Mouse (Mus musculus) layer of hippocampus, adult 18-20 months (tissue): Measurements from ENCODE around the gene Apoa1. TPM values are rescaled to one million over a fixed set of nuclear protein-coding genes. Genes with fewer than 3 reads are reported as not detected.
A peak's percentile ranks its signal among the peaks of the same experiment; 100 is the strongest.

Source experiments
- DNase-seq, 2 experiments: peaks; one replicate each; pipeline ENCODE4 v3.0.0; 2022; ENCODE audit warnings: low spot score in 2 of 2
- total RNA-seq, 2 experiments: library from RNA; stranded (reverse); gene quantifications; 2 replicates each; pipeline ENCODE4 v1.2.3; 2021

Apoa1 gene
- total RNA-seq, 2 experiments from 2014 or later = 0.32 to 1.1 TPM

GRCm38 (mm10) chr9:46256658-46257385 is 28.4 kb downstream of the Apoa1 start:
- DNase-seq = no peak

GRCm38 (mm10) chr9:46257546-46257945 is 29.2 kb downstream of the Apoa1 start:
- DNase-seq = no peak

- DNase-seq = no peak
Observed at GRCm38 (mm10) chr9:46259111-46259510, 30.7 kb downstream of the Apoa1 start.

GRCm38 (mm10) chr9:46261131-46261530 is 32.8 kb downstream of the Apoa1 start:
- DNase-seq = no peak

DNA sequence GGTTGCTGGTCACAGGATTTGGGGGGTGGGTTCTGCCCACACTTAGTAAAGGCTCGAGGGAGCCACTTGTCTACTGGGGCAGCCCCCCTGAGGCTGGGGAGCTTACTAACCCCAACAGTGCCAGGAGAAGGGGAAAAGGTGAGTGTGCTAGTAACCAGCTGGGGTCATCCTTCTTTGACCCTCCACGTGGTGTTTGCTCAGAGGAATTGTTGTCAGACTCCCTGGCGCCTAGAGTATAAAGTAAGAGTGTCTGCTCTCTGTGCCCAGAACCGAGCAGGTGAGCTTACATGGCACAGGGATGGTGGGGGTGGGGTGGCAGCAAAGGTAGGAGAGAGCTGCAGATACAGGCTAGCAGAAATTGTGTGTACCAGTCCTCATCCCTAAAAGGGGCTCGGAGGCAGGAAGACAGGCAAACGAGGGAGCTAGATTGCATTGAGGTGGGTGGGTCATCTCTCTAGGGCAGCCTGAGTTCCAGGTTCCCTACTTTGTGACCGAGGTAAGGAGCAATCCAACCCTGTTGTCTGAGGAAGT is 40.0 kb downstream of the Apoa1 start, which contains the start of gene Apoa5:
Apoa5 (plus strand) TSS at position 291 of the 531 bp plus-strand sequence.
- DNase-seq = no peak

DNA sequence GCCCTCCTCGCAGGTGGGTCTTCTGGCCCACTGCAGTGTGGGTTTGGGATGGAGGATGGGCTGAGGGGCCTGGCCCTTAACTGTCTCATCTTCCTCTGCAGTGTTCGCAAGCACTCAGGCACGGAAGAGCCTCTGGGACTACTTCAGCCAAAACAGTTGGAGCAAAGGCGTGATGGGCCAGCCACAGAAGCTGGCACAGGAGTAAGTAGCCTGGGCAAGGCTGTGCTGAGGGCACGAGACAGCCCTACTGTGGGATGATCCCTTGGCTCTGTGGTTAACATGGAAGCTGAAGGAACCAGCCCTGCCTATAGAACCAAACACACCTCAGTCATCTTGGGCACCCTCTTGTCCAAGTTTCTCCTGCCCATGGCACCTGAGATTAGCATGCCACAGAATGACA is 40.7 kb downstream of the Apoa1 start:
- no peak for DNase-seq

GRCm38 (mm10) chr9:46270782-46271181 is 42.4 kb downstream of the Apoa1 start:
- DNase-seq = no peak

- no peak for DNase-seq
Observed at GRCm38 (mm10) chr9:46272070-46272469, 43.7 kb downstream of the Apoa1 start.

DNA sequence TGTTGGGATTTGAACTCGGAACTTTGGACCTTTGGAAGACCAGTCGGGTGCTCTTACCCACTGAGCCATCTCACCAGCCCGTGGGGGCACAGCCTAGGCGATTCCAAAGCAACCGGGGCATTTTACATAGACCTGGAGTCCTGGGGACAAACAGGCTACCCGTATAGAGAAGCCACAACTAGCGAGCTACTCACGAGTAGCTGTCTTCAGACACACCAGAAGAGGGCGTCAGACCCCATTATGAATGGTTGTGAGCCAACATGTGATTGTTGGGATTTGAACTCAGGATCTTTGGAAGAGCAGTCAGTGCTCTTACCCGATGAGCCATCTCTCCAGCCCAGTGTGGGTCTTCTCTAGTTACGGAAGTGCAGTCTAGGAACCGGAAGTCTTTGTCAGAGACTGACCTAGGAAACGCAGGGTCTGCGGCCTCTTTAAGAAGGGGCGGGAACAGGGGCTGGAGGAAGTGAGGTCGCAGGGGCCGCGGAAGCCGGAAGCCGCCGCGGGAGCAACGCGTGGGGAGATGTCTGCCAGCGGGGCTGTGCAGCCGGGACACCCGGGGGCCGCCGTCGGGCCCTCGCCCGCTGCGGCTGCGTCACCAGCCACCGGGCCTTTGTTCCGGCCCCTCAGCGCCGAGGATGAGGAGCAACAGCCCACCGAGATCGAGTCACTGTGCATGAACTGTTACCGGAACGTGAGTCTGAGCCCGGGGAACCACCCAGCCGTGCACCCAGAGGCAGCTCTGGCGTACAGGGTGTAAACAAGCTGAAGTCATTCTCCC is 44.5 kb downstream of the Apoa1 start, which contains the start of gene Zpr1:
Zpr1 (plus strand) TSS at position 388 of the 778 bp plus-strand sequence.
- peak; percentile 89 to 92 for DNase-seq

DNA sequence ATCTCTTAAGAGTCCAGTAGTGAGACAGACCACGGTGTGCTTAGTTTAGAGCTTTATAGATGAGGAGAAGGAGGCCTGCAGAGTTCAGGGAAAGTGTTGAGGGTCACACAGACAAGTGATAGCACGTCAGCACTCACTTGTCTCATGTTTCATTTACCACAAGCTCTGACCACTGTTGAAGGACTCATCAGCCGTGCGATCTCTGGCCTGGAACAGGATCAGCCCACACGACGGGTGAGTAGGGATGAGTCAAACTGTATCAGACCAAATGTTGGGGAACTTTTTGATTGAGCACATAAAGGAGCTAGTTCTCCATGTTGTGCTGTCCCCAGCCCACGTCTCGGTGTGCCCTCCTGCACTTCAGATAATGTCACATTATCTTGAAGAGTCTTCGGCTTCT is 46.1 kb downstream of the Apoa1 start:
- DNase-seq = no peak

Other genes with a start within 250 kb of the Apoa1 start
- gene Pafah1b2, start 215.9 kb upstream of the Apoa1 start, total RNA-seq = 100 to 1,000 TPM; 237 to 239 TPM
- 100 to 1,000 TPM; 143 to 147 TPM for gene Sik3, start 215.8 kb upstream of the Apoa1 start, total RNA-seq
- gene Apoc3, start 7.1 kb downstream of the Apoa1 start, total RNA-seq = 1 to 10 TPM in 1 of 2 experiments, under 1 TPM in 1; 0.84 to 1.2 TPM
- not detected for gene Apoa4, start 12.1 kb downstream of the Apoa1 start, total RNA-seq
- gene Apoa5, start 40.1 kb downstream of the Apoa1 start, total RNA-seq = not detected
- 10 to 100 TPM; 35.8 to 39.5 TPM for gene Zpr1, start 44.5 kb downstream of the Apoa1 start, total RNA-seq
- 10 to 100 TPM; 11.3 to 11.9 TPM for gene Bud13, start 54.4 kb downstream of the Apoa1 start, total RNA-seq
- gene 4931429L15Rik, start 91.4 kb downstream of the Apoa1 start, total RNA-seq = not detected